Mouse (Mus musculus) adrenal gland, postnatal 36 days (tissue): ENCODE measurements around the gene Ssu72. TPM values are rescaled to one million over a fixed set of nuclear protein-coding genes. Genes with fewer than 3 reads are reported as not detected.
"Not testable (repeated sequence)": the region's sequence is repeated elsewhere in the genome, so short reads cannot be mapped to it uniquely, and the experiment has no call there.

Experiments
- DNase-seq, 2 experiments: peaks; one replicate each; pipeline ENCODE4 v3.0.0; 2021; ENCODE audit warnings: mixed read lengths in 1 of 2
- total RNA-seq, 2 experiments: library from RNA; stranded (reverse); gene quantifications; 2 replicates each; pipeline ENCODE4 v1.2.3; 2021

Ssu72 gene
- total RNA-seq, 2 experiments from 2014 or later: 98.1 to 123 TPM

DNA sequence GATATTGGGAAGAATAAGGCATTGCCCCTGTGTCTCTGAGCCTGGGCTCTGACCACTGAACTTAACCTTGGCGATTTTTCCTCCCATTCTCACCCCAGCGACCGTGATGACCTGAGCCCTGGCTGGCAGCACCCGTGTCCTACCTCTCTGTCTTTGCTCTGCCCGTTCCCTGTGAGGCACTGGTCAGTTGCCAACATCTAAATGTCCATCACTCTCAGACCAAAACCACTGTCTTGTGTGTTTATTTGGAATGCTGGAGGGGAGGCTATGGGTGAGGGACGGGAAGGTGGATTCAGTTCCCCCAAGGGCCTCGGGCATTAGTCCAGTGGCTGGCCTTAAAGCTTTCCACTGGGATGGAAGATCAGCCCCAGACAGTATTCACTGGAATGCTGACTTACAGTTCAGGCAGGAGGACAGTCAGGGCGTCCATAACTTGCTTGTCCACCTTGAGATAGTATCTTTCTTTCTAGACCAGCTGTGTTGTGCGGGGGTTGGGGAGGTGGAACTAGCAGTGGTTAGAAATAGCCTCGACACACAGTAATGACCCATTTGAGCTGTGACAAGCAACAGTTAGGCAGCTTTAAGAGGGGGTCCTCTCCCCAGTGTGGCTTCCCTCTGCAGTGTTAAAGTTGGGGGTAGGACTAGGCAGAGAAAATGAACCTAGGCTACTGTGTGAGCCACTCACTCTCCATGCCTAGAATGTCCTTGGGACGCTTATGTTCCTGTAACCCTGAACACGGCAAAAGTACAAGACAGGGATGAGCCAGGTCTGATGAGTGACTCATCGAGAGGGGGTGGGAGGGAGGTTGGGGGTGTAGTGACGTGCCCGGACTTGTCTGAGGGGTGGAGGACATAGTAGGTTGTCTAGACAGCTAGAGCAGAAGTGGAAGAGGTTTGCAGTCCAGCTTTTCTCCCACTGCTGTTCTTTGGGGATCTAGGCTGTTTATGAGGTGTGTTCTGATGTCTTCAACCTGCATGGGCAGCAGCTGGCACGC, 8.0 kb upstream of the Ssu72 start:
- DNase-seq: peak; percentile 65 to 73

DNA sequence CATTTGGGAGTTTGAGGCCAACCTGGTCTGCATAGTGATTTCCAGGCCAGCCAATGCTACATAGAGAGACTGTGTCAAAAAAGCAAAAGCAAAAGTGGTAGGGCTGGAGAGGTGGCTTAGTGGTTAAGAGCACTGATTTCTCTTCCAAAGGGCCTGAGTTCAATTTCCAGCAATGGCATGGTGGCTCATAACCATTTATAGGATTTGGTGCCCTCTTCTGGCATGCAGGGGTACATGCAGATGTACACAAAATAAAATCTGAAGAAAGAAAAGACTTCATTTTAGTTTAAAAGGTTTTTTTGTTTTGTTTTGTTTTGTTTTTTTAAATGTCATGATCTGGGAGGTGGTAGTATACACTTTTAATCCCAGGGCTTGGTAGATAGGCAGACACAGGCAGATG, 4.2 kb upstream of the Ssu72 start:
- no peak for DNase-seq

DNA sequence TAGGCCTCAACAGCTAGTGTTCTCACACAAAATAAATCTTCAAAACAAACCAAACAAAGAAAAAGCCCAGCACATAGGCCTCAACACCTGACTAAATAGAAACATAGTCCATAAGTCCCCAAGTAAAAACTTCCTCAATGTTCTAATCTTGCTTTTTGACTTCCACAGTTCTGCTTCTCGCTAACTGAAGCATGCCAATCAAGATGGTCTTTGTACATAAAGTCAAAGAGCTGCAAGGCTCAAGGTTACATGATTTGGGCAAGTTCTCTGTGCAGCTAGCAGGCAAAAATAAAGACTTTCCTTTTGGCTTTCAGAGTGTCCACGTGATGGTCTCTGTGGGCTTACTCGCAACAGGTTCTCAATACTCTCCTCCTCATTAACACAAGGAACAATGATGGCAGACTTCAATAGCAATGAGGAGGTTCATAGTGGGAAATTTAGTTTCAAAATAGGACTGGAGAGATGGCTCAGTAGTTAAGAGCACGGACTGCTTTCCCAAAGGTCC, 1.1 kb upstream of the Ssu72 start:
- DNase-seq: no peak

DNA sequence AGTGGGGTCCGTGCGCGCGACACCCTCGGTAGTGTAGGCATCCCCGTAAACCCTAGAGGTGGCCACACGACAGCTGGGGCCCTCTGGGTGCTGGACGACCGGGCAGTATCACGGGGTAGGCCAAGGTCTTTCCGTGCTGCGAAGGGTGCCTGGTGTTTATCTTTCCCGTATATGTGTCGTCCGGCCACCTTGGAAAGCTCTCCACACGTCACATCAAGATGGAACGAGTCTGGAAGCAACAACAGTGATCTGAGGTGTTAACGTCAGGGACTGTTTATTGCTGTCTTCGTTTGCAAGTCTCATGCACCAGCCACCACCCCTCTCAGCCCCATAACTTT, 961 bp downstream of the Ssu72 start:
- DNase-seq: no peak

DNA sequence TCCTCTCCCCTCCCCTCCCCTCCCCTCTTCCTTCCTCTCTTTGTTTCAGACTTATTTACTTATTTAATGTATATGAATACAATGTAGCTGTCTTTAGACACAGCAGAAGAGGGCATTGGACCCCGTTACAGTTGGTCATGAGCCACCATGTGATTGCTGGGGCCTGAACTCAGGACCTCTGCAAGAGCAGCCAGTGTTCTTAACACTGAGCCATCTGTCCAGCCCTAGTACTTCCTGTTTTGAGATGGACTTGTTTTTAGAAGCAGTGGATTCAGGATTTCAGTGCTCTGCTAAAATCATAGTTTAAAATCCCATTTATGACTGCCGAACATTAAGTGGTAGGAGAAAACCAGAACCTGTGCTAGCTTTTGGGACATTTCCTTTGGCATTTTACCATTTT, 4.0 kb downstream of the Ssu72 start:
- no peak for DNase-seq

DNA sequence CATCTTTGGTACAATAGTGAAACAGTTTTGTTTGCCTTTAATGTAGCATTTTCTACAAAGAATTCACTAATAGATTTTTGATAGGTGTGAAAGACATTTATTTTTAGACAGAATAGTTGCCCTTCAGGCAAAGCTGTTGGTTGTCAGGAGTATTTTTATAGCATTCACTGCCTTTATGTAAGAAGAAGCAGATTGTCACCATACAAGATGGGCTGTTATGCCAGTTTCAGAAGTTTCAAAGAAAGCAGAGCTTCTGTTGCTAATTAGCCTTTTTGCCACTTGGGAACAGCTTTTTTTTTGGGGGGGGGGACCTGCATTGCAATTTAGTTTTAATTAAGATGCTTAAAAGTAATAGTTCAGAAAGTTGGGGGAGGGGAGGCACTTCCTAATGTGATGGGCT, 4.4 kb downstream of the Ssu72 start:
- DNase-seq: no peak

DNA sequence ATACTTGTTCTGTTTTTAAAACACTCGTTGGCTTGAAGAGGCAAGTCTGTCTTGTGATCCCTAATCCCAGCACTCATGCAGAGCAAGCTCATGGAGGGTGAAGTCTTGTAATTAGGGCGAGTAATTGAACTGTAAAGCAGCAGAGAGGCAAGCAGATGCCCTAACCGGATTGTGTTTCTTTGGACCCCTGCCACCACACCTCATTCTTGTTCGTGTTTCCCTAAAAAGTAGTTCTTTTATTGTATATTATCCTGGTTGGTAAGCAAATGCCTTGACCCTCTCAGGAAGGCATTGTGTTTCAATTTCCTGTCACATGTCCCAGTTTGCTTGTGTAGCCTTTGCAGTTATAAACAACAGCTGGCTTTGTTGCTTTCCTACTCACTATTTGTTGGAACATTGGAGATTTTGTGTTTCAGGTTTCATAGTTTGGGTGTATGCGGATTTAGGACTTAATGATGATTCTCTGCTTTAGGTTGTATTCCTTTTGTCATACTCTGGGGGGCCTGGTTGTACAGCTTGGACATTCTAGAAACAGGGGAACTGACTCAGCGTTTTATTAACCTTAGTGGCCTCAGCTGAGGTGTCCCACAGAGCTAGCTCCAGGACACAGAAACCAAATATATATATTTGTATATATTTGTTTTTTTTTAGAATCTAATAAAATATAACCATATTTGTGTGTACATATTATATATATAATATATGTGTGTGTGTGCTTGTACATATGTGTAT, 6.1 kb downstream of the Ssu72 start:
- no peak for DNase-seq

DNA sequence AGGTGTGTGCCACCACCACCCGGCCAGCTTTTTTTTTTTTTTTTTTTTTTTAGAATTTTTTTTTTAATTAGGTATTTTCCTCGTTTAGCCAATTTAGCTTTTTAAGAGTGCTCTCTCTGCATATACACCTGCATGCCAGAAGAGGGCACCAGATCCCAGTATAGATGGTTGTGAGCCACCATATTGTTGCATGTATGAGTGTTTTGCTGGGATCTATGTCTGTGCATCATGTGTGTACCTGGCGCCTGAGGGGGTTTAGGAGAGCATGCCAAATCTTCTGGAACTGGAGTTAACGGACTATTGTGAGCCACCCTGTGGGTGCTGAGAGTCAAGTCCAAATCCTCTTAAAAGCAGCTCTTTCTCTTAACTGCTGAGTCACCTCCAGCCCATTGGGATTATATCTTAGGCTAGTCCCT, 17.1 kb downstream of the Ssu72 start:
- DNase-seq: peak in 1 of 2 experiments; percentile 44

DNA sequence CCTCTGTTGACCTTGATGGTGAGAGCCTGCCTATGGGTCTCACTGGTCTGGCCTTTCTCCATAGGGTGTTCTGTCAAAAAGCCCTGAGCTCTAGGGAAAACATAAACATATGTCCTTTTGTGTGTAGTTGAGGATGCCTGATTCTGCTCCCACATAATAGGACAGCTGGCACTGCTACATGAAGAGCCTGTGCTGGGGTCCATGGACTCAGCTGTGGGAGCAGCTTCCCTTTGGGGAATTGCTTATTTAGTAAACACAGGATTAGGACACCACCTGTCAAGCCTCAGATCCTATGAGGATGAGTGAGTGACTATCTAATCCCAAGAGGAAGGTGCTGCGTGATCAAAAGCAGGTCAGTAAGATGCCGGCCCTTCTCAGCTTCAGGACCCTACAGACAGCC, 23.4 kb downstream of the Ssu72 start:
- no peak for DNase-seq

DNA sequence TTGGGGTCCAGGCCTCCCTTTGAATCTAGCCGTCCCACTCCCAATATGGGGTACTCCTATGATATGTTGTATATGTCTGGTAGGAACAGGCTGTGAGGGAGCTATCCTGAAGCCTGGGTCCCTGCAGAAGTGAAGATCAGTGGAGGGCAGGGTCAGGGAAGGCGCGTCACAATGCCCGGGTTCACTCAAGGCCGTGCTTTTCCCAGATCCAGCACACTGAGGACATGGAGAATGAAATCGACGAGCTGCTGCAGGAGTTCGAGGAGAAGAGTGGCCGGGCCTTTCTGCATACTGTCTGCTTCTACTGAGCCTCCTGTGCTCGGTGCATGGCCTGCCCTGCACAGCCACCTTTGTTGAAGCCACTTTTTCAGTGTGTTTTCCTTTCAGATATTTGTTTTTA, 28.7 kb downstream of the Ssu72 start:
- peak; percentile 39 to 45 for DNase-seq

DNA sequence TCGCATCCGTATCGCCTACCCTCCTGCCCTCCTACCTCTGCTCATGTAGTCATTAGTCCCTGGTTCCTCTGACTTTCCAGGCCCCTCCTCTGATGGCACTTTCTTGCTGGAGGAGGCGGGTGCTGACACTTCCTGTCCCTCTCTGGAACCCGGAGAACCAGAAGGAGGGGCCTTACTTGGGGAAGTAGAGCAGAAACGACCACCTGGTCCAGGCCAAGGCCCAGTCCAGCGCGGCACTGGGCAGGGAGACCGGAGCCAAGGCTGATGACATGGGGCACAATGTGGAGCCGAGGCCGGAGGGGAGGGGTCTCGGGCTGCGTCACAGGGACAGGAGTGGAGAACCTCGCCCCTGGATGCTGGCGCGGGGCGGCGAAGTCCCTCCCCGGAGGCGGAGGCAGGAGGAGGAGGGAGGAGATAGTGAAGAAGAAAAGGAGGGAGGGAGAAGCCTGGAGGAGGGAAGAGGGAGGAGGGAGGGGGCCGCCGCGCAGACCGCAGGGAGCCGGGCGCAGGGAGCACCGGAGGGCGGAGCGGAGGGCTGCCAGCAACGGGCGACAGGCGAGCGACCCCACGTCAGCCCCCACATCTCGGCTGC, 29.8 kb downstream of the Ssu72 start, which contains the start of gene Tmem240:
Tmem240 (plus strand) TSS at position 451 of the 592 bp plus-strand sequence.
- peak; percentile 95 for DNase-seq

DNA sequence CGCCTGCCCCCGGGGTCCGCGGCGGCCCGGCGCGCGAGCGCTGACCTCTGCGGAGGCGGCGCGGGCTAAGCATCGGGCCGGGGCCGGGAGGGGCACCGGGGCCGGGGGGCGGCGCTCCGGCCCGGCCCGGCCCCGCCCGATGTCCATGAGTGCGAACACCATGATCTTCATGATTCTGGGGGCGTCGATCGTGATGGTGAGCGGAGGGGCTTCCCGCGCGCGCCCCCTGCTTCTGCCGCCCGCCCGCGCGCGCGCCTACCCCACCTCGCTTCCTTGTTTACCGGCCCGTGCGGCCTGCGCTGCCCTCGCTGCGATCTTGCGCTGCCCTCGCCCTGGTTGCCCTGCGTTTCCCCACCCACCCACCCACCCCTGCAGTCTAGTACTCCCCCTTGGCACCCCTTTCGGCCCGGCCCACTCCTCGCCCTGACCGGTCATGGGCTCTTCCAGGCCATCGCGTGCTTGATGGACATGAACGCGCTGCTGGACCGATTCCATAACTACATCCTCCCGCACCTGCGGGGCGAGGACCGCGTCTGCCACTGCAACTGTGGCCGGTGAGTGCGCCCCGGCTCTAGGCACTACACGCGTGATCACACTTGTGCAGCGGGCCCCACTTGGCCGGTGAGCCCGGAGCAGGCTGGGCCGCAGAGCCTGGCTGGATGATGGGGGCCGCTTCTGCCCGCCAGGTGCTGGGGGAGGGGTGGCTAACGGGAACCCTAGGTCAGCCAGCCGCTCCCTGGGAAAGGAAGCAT, 30.5 kb downstream of the Ssu72 start:
- peak; percentile 50 to 61 for DNase-seq

DNA sequence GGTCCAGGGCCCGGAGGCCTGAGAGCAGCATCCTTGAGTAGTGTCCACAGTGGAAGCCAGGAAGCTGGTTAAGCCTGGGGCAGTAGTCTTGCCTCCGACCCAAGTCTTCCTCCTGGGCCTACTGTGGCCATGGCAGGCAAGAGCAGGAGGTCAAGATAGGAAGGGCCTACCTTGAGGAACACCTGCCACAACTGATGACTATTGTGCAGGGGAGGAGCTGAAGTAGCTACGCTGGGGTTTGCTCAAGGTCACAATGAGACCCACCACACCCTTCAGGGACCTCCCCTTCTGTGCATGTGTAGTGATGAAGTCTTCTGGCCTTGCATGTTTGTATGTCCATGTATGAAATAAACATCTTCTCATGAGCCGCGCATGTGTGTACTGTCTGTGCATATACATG, 31.2 kb downstream of the Ssu72 start:
- no peak for DNase-seq

DNA sequence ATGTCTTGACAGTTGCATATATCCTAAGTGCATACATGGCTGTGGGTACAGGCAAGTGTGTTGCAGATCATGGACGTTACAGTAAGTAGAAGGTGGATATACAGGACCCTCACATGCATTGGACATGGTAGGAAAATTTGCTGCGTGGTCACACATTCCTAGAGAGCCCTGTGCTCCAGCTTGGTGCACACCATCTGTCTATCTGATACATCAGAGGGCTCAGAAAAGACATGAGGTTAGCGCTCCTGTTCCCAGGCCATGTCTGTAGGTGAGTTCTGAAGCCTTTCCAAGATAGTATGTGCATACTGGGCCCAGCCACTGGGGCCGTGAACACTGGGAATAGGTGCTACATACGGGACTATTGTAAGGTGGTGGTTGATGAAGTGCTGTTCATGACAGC, 31.8 kb downstream of the Ssu72 start:
- no peak for DNase-seq

DNA sequence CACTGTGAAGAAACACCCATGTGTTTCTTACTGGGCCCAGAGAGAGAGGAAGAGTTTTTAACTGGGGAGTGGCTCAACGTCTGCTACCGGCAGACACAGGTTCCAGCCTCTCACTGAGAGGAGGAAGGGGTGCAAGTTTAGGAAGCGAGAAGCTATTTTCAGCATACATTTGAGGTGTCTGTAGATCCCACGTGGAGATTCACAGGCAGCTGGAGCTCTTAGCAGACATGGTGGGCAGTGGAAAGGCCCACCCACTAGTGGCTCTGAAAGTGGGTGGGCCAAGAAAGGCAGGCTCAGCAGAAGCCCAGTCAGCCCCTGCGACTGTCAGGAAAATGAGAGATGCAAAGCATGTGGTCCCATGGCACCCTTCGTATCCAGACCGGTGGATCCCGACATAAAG, 33.7 kb downstream of the Ssu72 start:
- DNase-seq: no peak

DNA sequence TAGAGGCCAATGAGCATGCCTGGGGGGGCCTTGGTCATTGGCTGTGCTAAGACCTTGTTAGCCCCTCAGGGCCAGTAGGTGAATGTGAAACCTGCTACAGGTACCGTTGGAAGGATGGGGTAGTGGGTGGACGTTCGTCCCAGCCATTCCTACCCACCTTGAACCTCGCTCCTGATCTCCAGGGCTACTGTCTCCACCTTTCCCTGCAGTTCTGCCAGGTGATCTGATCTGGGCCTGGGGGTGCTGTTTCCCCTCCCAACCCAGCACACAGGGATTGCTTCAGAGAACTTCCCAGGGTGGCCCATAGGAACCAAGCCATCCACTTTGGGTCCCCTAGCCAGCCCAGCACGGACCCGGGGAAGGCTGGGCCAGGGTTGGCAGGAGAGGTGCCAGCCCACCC, 34.6 kb downstream of the Ssu72 start:
- no peak for DNase-seq

DNA sequence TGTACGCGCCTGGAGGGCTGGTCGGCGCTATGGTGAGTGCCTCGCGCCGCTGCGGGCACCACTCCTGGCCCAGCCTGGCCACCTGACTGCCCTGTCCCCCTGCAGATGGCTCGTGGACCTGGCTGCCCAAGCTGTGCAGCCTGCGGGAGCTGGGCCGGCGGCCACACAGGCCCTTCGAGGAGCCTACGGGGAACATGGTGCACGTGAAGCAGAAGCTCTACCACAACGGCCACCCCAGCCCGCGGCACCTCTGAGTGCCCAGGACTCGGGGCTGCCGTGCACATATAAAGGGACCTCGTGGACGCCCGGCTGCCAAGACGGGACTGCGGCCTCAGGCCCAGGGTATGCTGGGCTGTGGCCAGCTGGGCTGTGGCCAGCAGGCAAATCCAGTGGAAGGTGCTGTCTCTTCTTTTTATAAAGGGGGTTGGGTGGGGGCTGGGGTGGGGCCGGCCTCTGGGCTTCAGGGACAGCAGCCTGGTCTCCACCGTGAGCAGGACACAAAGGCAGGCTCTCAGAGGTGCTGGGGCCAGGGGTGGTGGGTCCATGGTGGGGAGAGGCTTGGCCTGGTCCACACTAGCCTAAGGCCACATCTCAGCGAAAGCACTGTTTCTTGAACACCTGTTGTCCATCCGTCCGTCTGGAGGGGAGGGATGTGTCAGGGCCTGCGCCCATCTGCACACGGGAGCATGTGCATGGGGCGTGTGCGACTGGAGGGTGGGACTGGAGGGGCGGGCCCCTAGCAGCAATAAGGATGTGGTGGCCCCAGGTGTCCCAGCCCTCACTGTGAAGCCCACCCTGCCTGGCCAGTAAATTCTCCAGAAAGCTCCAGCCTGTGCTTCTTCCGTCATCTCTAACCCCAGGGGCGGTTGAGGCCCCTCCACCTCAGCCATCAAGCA, 35.4 kb downstream of the Ssu72 start:
- peak in 1 of 2 experiments; percentile 35 for DNase-seq

DNA sequence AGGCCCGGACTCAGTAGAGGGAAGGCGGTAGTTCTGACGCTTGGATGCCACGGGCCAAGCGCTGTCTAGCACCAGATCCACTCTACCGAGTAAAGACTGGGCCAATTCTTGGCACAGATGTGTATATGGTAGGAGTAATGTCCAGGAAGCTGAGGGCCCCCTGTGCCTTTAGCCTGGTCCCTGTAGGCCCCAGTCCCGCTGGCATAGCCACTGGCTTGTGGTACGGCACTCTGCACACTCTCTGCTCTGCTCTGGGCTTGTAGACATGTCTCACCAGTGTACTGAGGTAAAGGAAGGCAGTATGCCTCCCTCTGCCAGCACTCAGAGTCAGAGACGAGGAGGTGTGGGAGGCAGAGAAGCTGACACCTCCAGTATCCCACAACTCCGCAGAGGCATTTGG, 36.1 kb downstream of the Ssu72 start:
- DNase-seq: not testable (repeated sequence)

DNA sequence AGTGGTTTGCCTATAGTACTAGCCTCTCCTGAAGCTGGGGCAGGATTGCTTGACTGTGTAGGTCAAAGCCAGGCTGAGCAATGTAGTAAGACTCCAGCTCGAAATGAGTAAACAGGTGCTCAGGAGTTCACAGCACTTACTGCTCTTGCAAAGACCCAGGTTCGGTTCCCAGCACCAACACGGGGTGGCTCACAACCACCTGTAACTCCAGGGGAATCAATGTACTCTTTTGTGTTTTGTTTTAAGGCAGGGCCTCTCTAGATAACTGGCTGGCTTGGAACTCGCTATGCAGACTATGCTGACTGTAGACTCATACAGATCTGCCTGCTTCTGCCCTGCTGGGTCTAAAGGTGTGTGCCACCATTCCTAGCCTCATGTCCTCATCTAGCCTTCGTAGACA, 38.1 kb downstream of the Ssu72 start:
- DNase-seq: no peak

DNA sequence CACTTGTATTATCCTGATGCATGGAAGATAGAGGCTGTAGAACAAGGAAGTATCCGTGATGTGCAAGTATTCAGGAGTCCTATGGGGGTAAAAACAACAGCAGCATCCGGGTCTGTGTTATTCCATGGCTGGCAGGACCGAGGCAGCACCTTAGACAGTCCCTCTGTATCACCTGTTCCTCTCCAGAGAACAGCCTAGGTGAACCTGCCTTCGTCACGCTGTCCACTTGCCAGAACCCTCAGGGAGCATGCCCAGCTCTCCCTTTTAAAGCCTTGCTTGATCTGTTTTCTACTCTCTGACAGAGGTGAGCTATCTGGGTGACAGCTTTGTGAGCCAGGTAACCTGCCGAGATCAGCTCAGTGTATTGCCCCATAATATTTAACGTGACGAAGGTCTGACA, 39.9 kb downstream of the Ssu72 start:
- no peak for DNase-seq

DNA sequence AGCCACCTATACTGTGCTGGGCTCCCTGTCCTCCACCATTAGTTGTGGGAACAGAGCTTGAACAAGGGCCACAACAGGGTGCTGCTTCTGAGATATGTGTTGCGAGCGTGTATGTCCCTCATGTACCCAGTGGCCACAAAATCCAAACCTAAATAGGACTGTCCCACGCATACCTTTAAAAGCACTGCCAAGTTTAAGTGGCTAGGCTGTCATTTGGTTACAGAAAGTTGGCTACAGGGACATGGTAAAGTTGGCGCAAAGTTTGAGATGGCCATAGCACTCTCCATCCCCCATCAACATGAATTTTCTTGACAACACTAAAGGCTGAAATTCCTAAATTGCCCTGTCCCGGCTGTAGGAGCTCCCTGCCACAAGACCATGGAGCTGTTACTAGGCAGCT, 40.5 kb downstream of the Ssu72 start:
- no peak for DNase-seq
